Mouse (Mus musculus) lung, adult 2 months (tissue): ENCODE results near the gene Gm3139.
"Not testable (repeated sequence)": the region's sequence is repeated elsewhere in the genome, so short reads cannot be mapped to it uniquely, and the experiment has no call there.

ENCODE experiments used
- CTCF ChIP-seq: fragments of 200-500 bp; IDR thresholded peaks from 2 replicates; pipeline ENCODE4 v1.5.1; 2011; ENCODE audit warnings: mild to moderate bottlenecking, low read length, control low read depth; ENCODE audit not compliant: insufficient read depth
- POLR2A ChIP-seq: fragments of 200-500 bp; IDR thresholded peaks from 2 replicates; pipeline ENCODE4 v1.6.1; 2011; ENCODE audit warnings: low read depth, mild to moderate bottlenecking, control low read depth, low read length, borderline replicate concordance; ENCODE audit errors: extremely low read depth

GRCm38 (mm10) chr5:94525987-94526386 lies at the start of gene Gm3139:
- not testable (repeated sequence) for TF ChIP-seq CTCF, POLR2A
